Mouse (Mus musculus): Measurements from ENCODE around the gene Gm28710.

Gene Gm28710

DNA sequence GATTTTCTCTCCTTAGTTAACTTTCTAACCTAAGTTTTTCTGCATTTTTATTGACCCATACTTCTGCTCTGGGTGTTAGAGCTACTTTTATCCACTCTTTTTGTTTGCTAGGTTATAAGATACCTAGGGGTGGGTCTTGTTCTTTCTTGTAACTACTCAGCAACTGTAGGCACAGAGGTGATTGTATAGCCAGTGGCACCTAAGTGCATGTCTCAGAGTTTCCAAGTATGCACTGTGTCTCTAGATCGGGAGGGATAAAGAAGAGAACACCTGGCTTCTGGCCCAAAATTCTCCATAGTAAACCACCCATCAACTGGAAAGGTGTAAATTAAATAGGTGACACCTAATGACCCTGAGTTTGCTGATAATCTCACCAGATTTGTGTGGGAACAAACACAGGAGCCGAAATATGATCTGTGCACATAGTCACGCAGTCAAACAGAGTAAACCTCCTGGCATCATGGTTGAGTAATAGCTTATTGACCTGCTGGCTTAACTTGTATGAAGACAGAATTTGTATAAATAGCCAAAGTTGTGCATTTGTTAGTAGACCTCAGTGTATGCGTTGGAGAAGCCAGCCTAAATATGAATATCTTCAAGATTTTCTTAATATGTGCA, at the start of gene Gm28710:
TSS of gene Gm28710 (plus strand) at position 568 of the 618 bp plus-strand sequence.
- no peak for DNase-seq (ENCODE audit: low read depth, low spot score)

DNA sequence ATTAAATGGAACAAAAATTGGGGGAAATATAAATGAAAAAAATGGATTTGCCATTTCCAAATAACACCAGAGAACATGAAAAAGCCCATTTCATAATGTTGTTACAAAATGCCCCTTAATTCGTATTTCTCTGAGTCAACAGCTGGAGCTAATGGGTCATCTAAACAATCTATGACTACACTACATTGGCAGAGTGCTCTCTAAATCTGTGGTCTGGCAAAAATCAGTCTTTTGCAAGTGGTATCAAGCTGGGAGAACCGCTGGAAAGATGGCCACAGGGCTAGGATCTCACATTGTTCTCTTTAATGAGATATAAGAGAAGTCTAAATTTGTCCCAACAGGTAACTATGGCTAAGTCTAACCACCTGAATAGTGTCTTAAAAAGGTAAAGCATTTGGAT, 14.4 kb upstream of the Gm28710 start:
- no peak for DNase-seq (ENCODE audit: low read depth, low spot score)

DNA sequence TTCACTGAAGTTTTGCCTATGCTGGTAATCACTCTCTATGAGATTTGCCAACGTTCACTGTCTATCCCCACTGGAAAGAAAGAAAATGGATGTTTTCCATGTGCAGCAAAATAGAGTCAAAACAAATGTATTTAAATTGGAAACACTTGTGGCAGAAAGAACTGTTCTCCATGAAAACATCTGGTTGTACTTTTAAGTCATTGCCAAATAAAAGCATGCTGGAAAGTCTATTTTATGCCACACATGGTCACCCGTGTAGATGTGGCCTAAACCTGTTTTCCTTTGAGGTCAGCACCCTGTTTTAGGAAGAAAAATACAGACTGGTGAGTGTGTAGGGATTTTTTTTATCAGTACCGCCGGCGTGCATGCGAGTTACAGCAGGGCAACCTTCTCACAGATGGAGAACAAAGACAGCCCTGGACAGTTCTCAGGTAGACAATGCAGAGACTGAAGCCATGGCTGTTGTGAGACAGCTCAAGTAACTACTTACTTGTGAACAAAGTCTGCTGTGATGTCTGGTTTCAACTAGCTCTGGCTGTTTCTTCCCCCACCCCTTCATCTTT, 12.9 kb upstream of the Gm28710 start:
- DNase-seq (ENCODE audit: low read depth, low spot score): no peak

DNA sequence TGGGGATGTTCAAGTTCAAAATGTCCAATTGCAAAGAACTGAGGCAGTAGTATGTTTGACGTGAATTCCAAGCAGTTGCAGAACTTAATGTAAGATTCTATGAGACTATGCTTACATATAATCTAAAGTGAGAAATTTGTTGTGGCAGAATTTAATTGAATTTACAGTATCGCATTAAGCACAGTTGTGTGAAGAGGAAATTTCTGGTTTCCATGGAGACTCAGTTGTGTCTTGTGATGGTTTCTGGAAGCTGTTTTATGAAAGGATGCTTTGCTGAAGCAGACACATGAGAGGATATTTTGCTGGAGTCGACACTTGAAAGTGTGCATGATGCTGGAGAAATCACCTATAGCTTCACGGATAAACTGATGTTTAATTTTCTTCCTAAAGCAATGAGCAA, 6.0 kb upstream of the Gm28710 start:
- no peak for DNase-seq (ENCODE audit: low read depth, low spot score)

DNA sequence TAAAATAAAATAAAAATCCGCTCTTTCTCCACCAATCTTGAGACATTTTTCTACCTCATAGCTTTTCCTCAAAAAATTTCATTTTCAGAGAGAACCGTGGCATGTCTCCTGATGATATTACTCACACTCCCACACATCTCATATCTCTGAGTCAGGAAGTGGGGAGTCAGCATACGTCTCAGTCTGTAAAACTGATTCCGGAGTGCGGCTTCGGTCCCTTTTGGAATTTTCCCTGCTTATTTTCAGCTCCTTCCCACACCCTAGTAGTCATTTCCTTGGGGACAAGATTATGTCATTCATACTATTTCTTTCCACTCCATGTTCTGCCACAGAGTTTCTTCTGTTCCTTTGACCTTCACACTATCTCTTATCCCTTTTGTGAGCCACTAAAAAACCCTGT, 3.4 kb downstream of the Gm28710 start:
- DNase-seq (ENCODE audit: low read depth, low spot score): no peak

DNA sequence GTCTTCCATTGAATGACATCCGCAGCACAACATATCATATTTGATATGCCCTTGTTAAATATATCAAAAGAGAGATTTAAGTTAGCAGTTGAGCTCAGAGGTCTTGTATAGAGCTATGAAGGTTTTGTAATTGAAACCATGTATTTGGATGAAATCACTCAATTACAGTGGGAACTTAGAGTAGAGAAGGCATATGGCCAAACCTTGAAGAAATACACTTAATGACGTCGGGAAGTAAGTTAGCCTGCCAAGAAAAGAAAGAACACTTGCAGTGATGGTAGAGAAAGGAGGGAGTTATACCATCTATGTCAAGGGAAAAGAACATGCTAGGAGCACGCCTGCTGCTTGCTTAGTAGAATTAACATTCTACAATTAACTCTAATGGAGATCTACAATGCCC, 11.1 kb downstream of the Gm28710 start:
- no peak for DNase-seq (ENCODE audit: low read depth, low spot score)

DNA sequence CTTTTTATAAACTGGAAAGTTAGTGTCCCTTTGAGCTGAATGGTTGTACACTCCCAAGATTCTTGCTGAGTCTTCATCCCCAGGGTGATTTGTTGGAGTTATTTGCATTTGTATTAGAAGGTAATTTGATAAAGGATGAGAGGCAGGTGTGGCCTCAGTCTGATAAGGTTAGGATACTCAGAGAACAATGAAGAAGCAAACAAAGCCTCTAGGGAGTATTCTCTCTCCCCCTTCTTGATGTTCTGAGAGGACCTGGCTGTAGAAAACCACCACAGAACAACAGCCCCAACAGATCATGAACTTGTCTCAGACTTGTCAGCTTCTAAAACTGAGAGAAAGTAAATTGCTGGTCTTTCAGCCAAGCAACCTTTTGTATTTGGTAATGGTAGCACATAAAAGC, 47.4 kb downstream of the Gm28710 start:
- DNase-seq (ENCODE audit: low read depth, low spot score): peak; percentile 86

DNA sequence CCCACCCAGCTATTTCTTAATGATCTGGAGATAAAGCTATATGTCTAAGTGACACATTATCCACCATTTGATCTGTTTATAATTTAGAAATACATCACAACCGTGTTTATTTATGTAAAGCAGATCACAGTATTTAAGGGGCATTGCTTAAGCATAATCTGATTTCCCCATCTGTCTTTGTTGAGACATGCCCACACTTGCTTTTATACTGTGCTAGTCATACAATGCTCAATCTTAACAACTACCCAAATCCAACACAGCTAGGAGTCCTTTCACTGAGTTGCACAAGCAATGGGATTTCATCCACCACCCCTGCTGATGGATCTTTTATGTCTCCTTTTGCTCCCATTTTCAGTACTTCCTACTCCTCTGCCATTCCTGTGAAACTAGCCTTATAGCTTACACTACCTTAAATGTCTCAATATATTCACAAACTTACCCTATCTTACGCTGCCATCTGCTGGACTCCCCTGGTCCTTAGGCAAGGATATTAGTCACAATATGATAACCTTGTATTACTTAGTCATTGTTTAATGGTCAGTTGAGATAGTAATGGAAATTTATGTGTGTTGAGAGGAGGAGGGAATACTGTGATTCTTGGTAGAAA, 77.8 kb downstream of the Gm28710 start:
- peak; percentile 27 for DNase-seq (ENCODE audit: low read depth, low spot score)

DNA sequence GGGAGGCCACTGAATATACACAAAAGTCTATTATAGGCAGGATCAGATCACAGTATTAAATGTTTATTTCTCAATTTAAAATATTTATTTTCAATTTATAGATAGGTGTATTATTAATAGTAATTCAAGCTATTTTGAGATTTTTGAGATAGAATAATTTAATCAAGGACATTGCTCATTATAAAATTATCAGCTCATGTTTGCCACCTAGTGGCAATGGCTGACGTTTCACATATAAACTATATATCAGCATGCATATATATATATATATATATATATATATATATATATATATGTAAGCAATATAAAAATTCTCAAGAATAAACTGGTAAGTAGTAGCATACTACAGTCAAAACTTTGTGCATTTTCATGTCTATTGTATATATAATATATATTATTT, 102.6 kb downstream of the Gm28710 start:
- no peak for DNase-seq (ENCODE audit: low read depth, low spot score)

DNA sequence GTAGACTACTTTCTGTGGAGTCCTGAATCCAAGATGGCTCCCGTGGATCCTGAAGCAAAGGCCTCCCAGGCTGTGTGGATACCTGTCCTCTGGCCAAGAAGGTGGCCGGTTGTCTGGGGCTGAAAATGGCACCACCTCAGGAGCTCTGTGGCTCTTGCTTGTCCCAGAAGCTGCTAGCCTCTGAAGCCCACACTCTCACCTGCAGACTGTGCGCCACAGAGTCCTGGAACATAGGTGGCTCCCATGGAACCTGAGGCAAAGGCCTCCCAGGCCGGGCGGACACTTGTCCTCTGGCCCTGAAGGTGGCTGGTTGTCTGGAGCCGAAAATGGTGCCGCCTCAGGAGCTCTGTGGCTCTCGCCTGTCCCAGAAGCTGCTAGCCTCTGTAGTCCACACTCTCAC, 128.2 kb downstream of the Gm28710 start:
- DNase-seq (ENCODE audit: low read depth, low spot score): no peak

DNA sequence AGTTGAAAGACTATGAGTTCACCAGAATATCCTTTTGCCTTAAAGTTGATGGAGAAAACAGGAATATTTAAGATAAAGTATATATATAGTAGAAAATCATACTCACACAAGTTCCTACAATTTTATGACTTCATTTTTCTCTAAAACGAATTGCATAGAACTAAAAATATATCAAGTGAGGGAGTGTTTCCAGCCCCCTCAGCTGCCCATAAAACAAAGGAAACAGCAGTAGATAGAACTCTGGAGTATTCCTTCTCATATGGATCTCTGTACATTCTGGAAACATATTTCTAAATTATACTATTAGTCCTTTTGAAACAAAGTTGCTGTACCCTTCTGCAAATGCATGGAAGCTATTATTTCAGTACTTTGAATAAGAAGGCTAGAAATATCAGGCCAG, 130.9 kb downstream of the Gm28710 start:
- DNase-seq (ENCODE audit: low read depth, low spot score): no peak
